Mouse (Mus musculus) T-helper 2 cell (primary cell): Measurements from ENCODE around the gene Arnt2.

Experiments used
- in situ Hi-C: fragments of 300-600 bp; cut with MboI, MseI; formaldehyde crosslinking; loops from one replicate; pipeline ENCODE4 v1.15.1; 2025; ENCODE audit warnings: high pct_unique_total_duplicates

Gene Arnt2

GRCm38 (mm10) chr7:84249951-84250350 lies 160.0 kb downstream of the Arnt2 start:
- in situ Hi-C loops, result loop anchor here (10.0 kb wide), 1 partner anchor 1905 kb away; no protein-coding TSS in a partner anchor

DNA sequence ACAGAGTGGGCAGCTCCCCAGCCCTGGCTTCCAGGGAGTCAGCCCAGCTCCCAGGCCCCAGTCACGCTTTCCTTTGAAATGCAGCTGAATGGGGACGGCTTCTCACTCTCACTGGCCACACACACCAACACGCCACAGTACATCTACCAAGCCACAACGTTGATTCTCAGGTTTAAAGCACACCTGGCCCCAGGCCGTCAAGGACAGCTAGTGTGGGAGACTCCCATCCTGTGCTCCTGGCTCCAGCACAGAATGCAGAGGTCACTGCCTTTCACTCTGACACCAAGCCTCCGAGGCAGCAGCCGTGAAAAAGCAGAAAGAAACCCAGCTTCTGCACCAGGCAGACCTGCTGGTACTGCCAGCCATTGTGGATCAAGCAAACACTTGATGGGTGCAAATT lies 160.6 kb downstream of the Arnt2 start:
- in situ Hi-C loops, result no loop called here

- in situ Hi-C loops, result no loop called here
Observed at GRCm38 (mm10) chr7:84247960-84248665, 161.9 kb downstream of the Arnt2 start.

DNA sequence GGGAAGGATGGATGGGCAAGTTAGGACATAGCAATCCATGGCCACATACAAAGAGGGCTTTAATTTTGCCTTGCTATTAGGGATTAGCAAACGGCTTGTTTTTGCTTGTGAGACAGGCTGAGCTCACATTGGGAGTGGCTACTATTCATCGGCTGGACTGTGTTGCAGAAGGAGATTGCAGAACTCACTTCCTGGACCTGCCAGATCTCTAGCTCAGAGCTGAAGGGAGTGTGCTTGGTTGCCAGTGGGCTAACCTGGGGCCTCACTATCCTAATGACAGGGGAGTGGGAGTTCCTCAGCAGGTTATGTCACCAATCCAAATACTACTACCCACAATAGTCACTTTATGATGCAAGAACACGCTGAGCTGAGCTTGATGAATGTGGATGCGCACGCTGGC lies 163.1 kb downstream of the Arnt2 start:
- in situ Hi-C loops, result no loop called here

GRCm38 (mm10) chr7:84246093-84246492 lies 163.9 kb downstream of the Arnt2 start:
- in situ Hi-C loops, result no loop called here

- in situ Hi-C loops, result no loop called here
Observed at GRCm38 (mm10) chr7:84240406-84240805, 169.6 kb downstream of the Arnt2 start.

DNA sequence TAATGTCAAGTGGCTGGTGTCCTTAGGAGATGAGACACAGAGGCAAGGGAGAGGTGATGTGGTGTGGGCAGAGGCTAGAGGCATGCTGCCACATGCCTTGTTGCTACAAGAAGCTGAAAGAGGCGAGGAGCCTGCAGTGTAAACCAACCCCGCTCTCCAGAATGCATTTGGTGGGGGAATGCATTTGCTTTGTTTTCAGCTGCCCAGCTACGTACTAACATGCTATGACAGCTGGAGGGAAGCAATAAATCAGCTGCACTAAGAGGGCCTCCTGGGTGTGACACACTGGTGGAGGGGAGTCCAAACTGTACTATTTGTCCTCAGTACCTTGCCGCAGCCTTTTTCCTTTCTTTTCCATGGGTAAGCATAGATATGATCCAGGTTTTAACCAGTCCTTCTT lies 172.3 kb downstream of the Arnt2 start:
- in situ Hi-C loops, result no loop called here

DNA sequence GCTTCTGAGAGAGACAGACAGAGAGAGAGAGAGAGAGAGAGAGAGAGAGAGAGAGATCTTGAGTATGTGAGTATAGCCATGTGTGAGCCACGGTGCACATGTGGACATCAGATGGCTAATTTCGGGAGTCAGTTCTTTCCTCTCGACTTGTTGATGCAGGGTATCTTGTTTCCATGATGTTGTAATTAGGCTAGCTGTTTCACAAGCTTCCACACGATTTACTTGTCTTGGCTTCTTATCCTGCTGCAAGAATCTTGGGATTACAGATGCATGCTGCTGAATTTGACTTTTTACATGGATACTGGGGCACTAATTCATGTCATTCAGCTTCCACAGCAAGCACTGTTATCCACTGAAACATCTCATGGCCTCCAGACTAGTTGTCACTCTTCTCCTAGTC lies 178.6 kb downstream of the Arnt2 start:
- in situ Hi-C loops, result no loop called here

- in situ Hi-C loops, result no loop called here
Observed at GRCm38 (mm10) chr7:84227652-84228051, 182.3 kb downstream of the Arnt2 start.

GRCm38 (mm10) chr7:84226909-84227308 lies 183.1 kb downstream of the Arnt2 start:
- in situ Hi-C loops, result no loop called here

GRCm38 (mm10) chr7:84212112-84212511 lies 197.9 kb downstream of the Arnt2 start:
- in situ Hi-C loops, result no loop called here

- in situ Hi-C loops, result no loop called here
Observed at GRCm38 (mm10) chr7:84210585-84211291, 199.2 kb downstream of the Arnt2 start.

DNA sequence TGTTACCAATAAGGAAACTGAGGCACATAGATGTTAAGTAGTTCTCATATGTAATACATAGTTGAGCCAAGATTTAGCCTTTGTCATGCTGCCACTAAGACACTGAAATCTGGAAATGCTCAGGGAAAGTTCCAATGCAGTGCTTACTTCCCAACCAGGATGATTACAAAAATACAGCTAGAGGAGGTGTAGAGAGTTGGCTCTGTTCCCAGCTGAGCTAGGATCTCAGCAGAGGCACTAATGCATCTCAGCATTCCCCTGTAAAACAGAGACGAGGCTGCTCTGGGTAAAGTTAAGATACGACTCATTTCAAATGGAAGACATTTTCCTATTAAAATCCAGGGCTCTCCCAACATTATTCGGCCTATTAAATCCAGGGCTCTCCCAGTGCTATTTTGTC lies 206.0 kb downstream of the Arnt2 start:
- in situ Hi-C loops, result no loop called here

- in situ Hi-C loops, result no loop called here
Observed at GRCm38 (mm10) chr7:84201151-84202068, 208.6 kb downstream of the Arnt2 start.

DNA sequence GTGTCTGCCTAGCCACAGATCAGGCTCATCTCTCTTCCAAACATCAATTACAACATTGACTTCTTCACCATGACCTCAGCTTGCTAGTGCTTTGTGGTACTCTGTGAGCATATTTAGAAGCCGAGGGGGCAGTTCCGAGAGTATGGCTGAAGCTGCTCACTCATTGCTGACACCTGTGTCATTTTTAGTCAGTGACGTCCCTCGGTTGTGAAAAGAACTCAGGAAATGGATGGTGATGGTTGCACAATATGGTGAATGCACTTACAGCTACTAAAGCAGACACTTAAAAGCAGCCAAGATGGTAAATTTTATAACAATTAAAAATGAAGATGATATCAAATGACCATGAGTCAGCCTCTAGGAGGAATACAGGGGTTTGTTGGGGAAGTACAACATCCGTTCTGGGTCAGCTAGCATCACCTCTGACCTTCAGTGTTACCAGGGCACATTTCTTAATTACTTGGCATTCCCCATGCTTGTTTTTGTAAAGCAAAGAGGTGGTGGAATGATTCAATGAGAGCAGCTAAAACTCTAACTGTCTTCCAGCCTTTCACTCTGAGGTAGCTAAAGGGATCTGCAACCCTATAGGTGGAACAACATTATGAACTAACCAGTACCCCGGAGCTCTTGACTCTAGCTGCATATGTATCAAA lies 212.6 kb downstream of the Arnt2 start:
- in situ Hi-C loops, result no loop called here
